Mouse (Mus musculus): ENCODE data around the gene Lgals3. TPM values are rescaled to one million over a fixed set of nuclear protein-coding genes. Genes with fewer than 3 reads are reported as not detected.

The Lgals3 gene
- total RNA-seq, 2 experiments from 2014 or later: 2.9 to 4.0 TPM

DNA sequence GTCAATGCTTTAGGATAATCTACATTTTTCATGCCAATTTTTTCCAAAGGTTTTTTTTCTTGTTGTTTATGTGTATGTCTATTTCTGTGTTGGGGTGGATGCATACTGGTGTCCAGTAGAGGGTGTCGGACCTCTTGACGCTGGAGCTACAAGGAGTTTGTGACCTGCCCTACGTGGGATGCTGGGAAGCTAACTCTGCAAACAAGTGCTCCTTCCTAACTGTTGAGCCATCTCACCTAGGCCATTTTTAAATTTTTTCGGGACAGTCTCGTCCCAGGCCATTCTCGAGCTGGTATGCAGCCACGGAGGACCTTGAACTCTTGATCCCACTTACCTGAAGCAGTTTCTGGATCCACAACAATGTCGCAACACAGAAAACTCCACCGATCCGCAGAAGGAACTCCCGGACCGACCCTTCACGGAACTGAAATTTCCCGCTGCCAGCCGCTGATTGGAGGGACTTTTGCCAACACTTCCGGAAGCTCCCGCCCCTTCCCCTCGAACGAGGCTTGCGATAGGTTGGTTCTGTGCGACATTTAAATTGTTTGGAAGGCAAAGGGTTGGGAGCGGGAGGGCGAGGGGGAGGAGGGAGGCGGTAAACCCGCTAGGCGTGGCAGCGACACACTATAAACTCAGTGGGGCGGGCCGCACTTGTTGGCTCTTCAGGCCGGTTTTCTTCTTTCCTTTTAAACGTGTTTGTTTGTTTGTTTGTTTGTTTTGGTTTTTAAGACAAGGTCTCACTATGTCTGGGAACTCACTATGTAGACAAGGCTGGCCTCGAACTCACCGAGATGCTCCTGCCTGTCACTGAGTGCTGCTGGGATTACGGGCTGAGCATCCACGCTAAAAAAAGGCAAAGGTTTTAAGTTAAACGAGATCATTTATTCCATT lies 50.5 kb downstream of the Lgals3 start, which contains the start of gene Dlgap5:
Gene Dlgap5, minus strand, starts transcription at position 633 of the 891 bp plus-strand sequence.
- DNase-seq: peak; percentile 92
- peak within 1 kb of the TSS; percentile 77 for H3K27ac ChIP-seq
- peak within 1 kb of the TSS; percentile 78 for H3K4me3 ChIP-seq
- intact Hi-C loops (cut with DNase I): no loop called here
- no peak for TF ChIP-seq CTCF (IDR thresholded peaks at IDR 0.05)

DNA sequence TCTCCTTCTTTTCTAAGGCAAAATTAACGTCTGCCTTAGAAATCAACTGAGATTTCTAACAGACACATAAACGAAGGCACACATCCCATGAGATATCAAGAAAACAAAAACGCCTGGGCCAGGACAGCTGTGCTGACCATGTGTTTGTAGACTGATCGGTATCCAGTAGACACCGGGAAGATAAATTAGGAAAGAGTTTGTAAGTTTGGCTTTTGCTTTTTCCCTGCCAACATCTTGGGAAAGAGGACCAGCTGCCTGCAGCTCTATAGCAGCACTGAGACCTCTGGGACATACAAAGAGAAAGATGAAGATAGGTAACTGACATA lies 51.1 kb downstream of the Lgals3 start:
- peak overlapping the region; percentile 77 for H3K27ac ChIP-seq
- peak overlapping the region; percentile 78 for H3K4me3 ChIP-seq
- DNase-seq: no peak
- TF ChIP-seq CTCF (IDR thresholded peaks at IDR 0.05): no peak
- intact Hi-C loops (cut with DNase I): no loop called here

DNA sequence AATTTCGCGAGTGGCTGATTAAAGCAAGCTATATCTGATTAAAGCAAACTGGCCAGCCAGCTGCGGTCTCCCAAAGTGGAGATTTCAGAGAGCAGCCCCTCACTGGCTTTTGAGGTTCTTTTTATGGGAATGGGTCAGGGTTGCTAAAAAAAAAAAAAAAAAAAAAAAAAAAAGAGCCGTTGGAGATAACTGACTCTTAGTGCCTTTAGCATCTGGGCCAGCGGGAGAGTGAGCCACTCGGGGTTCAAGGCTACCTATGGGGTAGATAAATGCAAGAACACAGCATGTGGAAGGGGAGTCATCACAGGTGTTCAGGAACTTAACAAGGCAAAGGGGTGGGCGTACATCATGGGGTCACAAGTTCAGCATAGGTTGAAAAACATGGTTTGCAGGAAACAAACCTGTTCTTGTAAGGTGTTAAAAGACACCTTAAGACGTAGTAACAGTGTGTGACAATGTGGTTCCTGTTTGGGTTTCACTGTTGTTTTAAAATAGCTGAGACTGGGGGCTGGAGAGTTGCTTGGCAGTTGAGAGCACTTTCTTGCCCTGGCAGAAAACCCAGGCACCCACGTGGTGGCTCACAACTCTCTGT lies 51.6 kb downstream of the Lgals3 start:
- no peak for TF ChIP-seq CTCF (IDR thresholded peaks at IDR 0.05)
- DNase-seq: no peak
- Histone ChIP-seq H3K4me3 (no peak overlapping the region), H3K27ac (peak overlapping the region; percentile 77; the same call in 1 of the 2 replicates)
- intact Hi-C loops (cut with DNase I): no loop called here

DNA sequence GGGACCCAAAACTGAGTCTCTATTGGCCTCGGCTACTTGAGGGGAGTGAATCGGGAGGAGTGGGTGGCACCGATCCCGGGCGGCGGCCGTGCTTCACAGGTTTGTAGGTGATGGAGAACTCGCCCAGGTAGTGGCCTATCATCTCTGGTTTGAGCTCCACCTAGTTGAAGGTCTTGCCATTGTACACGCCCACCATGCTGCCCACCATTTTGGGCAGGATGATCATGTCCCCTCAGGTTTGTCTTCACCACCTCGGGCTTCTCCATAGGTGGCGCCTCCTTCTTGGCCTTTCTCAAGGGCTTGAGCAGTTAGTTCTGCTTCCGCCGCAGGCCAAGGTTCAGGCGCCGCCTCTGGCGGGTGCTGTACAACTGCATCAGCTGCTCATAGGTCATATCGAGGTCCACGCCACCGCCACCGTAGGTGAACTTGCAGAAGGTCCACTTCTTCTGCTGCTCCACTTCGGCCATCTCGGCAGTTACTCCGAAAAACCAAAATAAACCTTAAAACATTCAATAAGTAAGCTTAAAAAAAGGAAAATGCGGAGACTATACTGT lies 52.2 kb downstream of the Lgals3 start:
- no peak overlapping the region for H3K4me3 ChIP-seq
- no peak for DNase-seq
- TF ChIP-seq CTCF (IDR thresholded peaks at IDR 0.05): no peak
- no peak overlapping the region for H3K27ac ChIP-seq
- intact Hi-C loops (cut with DNase I): no loop called here

DNA sequence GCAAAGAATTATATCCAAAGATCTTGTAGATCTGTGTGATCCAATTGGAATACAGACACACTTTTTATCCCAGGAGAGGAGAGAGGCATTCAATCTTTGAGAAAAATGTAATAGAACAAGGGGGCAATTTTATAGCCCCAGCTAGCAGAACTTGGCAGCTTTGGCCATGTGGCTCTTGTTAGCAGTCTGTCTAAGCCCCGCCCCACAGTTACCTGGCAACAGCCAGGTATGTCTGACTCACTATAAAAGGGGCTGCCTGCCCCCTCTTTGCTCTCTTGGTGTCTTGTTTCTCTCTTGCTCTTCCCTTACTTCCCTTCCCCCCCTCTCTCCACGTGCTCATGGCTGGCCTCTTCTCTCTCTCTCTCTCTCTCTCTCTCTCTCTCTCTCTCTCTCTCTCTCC lies 54.1 kb downstream of the Lgals3 start:
- H3K27ac ChIP-seq: no peak overlapping the region
- intact Hi-C loops (cut with DNase I): no loop called here
- TF ChIP-seq CTCF (IDR thresholded peaks at IDR 0.05): no peak
- no peak for DNase-seq
- no peak overlapping the region for H3K4me3 ChIP-seq

DNA sequence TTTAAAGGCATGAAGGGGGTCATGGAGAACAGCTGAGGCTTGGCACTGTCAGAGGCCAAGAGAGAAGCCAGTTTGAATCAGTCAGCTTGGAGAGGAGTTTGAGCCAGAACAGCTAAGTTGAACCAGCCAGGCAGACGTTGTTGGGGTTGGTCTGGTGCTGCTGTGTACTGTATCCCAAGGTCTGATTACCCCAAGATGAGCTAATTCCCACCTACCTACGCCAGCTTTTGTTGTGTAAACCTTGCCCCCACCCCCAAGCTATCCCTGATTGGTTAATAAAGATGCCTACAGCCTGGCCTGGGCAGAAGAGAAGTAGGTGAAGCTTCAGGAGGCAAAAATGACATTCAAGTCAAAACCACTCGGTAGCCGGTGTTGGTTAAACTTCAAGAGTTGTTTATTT lies 54.9 kb downstream of the Lgals3 start:
- Histone ChIP-seq H3K4me3 (no peak overlapping the region), H3K27ac (no peak overlapping the region)
- DNase-seq: no peak
- intact Hi-C loops (cut with DNase I): no loop called here
- TF ChIP-seq CTCF (IDR thresholded peaks at IDR 0.05): no peak

DNA sequence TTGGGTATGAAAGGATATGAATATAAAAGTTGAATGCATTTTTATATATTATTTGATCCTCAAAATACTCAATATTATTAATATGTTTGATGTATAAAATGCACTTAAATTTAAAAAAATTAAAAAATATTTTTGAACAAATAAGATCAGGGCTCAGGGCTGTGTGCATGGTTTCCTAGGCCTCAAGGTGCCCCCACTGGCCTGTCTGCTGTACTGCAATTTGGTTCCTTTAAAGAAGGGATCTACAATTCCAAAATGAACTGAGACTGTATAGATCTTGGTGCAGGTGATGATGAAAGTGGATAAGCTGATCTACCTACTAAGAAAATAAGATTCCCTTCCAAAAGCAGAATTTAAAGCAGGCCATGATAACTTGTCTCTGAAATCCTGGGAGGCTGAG lies 65.4 kb downstream of the Lgals3 start:
- intact Hi-C loops (cut with DNase I): no loop called here
- peak; percentile 39 for TF ChIP-seq CTCF (IDR thresholded peaks at IDR 0.05)
- H3K4me3 ChIP-seq: no peak overlapping the region
- DNase-seq: no peak
- no peak overlapping the region for H3K27ac ChIP-seq

Other genes starting within 250 kb of the Lgals3 start
- 1 to 10 TPM; 2.3 to 3.0 TPM for gene Gch1, start 178.3 kb upstream of the Lgals3 start, total RNA-seq (2021)
- gene Wdhd1, start 90.9 kb upstream of the Lgals3 start, total RNA-seq (2021): 1 to 10 TPM in 1 of 2 experiments, under 1 TPM in 1; 0.31 to 1.6 TPM
- gene Socs4, start 90.8 kb upstream of the Lgals3 start, total RNA-seq (2021): 10 to 100 TPM in 1 of 2 experiments, 1 to 10 TPM in 1; 6.3 to 11.3 TPM
- gene Mapk1ip1l, start 69.5 kb upstream of the Lgals3 start, total RNA-seq (2021): 10 to 100 TPM; 27.8 to 28.1 TPM
- not detected for gene Dlgap5, start 50.7 kb downstream of the Lgals3 start, total RNA-seq (2021)
- gene Fbxo34, start 82.7 kb downstream of the Lgals3 start, total RNA-seq (2021): 10 to 100 TPM; 10.7 to 12.3 TPM
- 1 to 10 TPM; 5.9 to 7.8 TPM for gene Atg14, start 202.9 kb downstream of the Lgals3 start, total RNA-seq (2021)